Mouse (Mus musculus) neural tube, embryonic 15.5 days (tissue): Measurements from ENCODE around the gene Cacna1c. TPM values are rescaled to one million over a fixed set of nuclear protein-coding genes. Genes with fewer than 3 reads are reported as not detected.

Experiments used
- ATAC-seq: fragments of 200-750 bp; cut with Nextera tagmentation; 2 replicates; pipeline ENCODE4 v1.8.0; 2017; ENCODE audit warnings: mild to moderate bottlenecking, moderate TSS enrichment, moderate library complexity; ENCODE audit not compliant: low FRiP score
- H3K27ac ChIP-seq: fragments of 300-500 bp; sonication (generic); replicated peaks from 2 replicates; pipeline ENCODE4 v1.5.1; 2015; ENCODE audit warnings: mild to moderate bottlenecking, inconsistent platforms
- H3K27me3 ChIP-seq: fragments of 300-500 bp; sonication (generic); replicated peaks from 2 replicates; pipeline ENCODE4 v1.6.1; 2015; ENCODE audit warnings: inconsistent platforms
- H3K36me3 ChIP-seq: fragments of 300-500 bp; sonication (generic); 2 replicates; pipeline ENCODE4 v1.6.1; 2015; ENCODE audit warnings: inconsistent platforms
- H3K4me1 ChIP-seq: fragments of 300-500 bp; sonication (generic); 2 replicates; pipeline ENCODE4 v1.6.1; 2015; ENCODE audit warnings: inconsistent platforms
- H3K4me2 ChIP-seq: fragments of 300-500 bp; sonication (generic); 2 replicates; pipeline ENCODE4 v1.6.1; 2015; ENCODE audit warnings: inconsistent platforms, mild to moderate bottlenecking, moderate library complexity
- H3K4me3 ChIP-seq: fragments of 300-500 bp; sonication (generic); replicated peaks from 2 replicates; pipeline ENCODE4 v1.5.1; 2015; ENCODE audit warnings: mild to moderate bottlenecking, inconsistent platforms
- H3K9ac ChIP-seq: fragments of 300-500 bp; sonication (generic); replicated peaks from 2 replicates; pipeline ENCODE4 v1.6.1; 2015; ENCODE audit warnings: mild to moderate bottlenecking, inconsistent platforms
- H3K9me3 ChIP-seq: fragments of 300-500 bp; sonication (generic); replicated peaks from 2 replicates; pipeline ENCODE4 v1.6.1; 2016; ENCODE audit warnings: inconsistent platforms
- whole genome bisulfite sequencing: fragments of 180-500 bp; shearing (Covaris S2); methylation state at CpG from one replicate; pipeline ENCODE4 v1.1.7; 2015; ENCODE audit warnings: mixed read lengths; 5-methylcytosine and 5-hydroxymethylcytosine counted together
- polyA plus RNA-seq: library from polyadenylated mRNA; unstranded; fragments of >200 nt; fragmentation: Nextera tagmentation; extraction: Ambion mirVana; gene quantifications from 2 replicates; pipeline ENCODE4 v1.2.1, GENCODE M21; 2015

The Cacna1c gene
- polyA plus RNA-seq, 1 experiment from 2014 or later = 7.4 TPM

DNA sequence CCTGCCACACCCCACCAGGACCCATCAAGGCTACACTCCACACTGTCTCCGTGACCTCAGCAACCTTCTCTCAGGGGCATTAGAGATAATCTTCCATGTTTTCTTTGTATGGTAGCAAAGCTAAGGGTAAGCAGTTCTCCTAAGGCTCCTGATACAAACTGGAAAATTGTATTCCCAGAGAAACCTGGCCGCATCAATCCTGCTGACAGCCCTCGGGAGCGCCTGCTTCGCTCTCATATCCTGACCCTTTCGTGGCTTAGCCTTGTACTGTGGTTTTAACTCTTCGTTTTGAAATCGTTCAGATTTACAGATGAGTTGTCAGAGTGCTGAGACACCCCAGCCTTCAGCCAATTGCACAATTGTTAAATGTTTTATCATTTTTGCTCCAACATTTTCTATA lies 309.2 kb downstream of the Cacna1c start:
- Histone ChIP-seq H3K9me3 (no peaks in the 10 kb centered on the region), H3K4me2 (no peak overlapping the region), H3K9ac (no peak overlapping the region), H3K4me3 (no peak overlapping the region), H3K36me3 (no peaks in the 10 kb centered on the region), H3K27ac (no peak overlapping the region), H3K4me1 (peaks cover 7% of the 10 kb centered on the region; the same call in 1 of the 2 replicates), H3K27me3 (no peaks in the 10 kb centered on the region)
- 84% methylated on average over 8 of the region's 8 CpGs for WGBS
- no peak for ATAC-seq

DNA sequence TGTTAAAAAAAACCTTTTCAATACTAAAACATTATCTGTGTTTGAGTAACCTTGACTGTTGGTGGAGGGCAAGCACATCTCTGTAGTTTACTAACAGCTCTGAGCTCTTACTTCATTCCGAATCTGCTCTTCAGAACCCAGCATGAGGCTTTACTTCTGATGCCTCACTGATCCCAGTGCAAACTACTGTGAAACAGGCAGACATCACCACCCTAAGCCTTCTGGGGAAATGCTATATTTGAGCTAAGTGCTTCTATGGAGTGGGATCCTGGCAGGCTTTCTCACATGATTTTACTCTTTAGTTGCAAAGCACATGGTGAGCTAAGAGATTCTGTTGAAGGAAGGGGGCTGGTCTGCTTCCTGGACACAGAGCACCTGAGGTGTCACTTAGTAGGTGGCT lies 311.3 kb downstream of the Cacna1c start:
- no peak overlapping the region for H3K27ac ChIP-seq
- 60% methylated on average over 1 of the region's 1 CpGs for WGBS
- H3K36me3 ChIP-seq = no peaks in the 10 kb centered on the region

DNA sequence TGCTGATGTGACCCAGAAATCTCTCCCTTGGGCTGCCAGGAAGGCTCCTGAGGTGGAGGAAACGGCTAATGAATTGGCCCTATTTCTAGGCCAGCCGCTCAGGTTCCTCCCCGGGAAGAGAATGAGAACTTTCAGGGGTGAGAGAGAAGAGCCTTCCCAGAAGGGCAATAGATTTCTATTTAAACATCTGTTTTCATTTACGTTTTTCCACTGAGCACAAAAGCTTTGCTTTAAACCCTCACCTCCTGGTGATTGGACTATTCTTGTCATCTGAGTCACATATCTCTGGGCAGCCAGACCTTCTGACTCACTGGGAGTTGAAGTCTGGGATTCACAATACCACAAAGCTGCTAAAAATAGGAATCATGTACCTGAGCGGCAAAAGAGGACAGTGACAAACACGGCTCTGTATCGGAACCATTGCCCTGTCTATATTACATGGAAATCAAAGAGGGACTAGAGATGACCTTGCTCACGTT lies 312.1 kb downstream of the Cacna1c start:
- Histone ChIP-seq H3K4me2 (no peak overlapping the region), H3K27ac (no peak overlapping the region), H3K9ac (no peak overlapping the region), H3K4me3 (no peak overlapping the region), H3K27me3 (no peaks in the 10 kb centered on the region), H3K9me3 (no peaks in the 10 kb centered on the region), H3K36me3 (no peaks in the 10 kb centered on the region), H3K4me1 (peaks cover 7% of the 10 kb centered on the region; the same call in 1 of the 2 replicates)
- ATAC-seq = no peak
- WGBS = 66% methylated on average over 8 of the region's 8 CpGs

More for the DNA sequence above, 311.3 kb downstream of the Cacna1c start:
- peaks cover 7% of the 10 kb centered on the region; the same call in 1 of the 2 replicates for H3K4me1 ChIP-seq
- no peak for ATAC-seq
- no peak overlapping the region for H3K4me2 ChIP-seq
- H3K4me3 ChIP-seq = no peak overlapping the region
- H3K9ac ChIP-seq = no peak overlapping the region
- H3K27me3 ChIP-seq = no peaks in the 10 kb centered on the region
- no peaks in the 10 kb centered on the region for H3K9me3 ChIP-seq

DNA sequence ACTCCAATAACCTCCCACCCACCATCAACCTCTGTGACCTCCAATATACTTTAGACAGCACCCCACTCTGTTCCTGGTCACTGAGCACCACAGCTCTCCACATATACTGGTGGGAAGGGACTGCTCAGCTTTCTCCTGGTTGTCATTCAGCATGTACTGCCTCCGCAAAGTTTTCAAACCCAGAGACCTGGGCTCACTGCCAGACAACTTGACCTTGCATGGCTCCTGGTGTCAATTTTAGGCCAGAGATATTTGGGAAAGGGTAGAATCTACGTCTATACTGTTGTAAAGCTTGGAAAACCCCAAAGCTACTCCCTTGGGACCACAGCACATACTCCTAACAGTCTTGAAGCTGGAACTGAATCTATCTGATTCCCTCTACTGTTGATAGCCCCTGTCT lies 320.0 kb downstream of the Cacna1c start:
- H3K9ac ChIP-seq = no peak overlapping the region
- no peaks in the 10 kb centered on the region for H3K27me3 ChIP-seq
- 74% methylated on average over 2 of the region's 2 CpGs for WGBS
- no peaks in the 10 kb centered on the region for H3K36me3 ChIP-seq
- H3K4me1 ChIP-seq = no peaks in the 10 kb centered on the region
- no peak overlapping the region for H3K4me3 ChIP-seq
- H3K27ac ChIP-seq = no peak overlapping the region
- no peaks in the 10 kb centered on the region for H3K9me3 ChIP-seq
- ATAC-seq = no peak
- H3K4me2 ChIP-seq = no peak overlapping the region

DNA sequence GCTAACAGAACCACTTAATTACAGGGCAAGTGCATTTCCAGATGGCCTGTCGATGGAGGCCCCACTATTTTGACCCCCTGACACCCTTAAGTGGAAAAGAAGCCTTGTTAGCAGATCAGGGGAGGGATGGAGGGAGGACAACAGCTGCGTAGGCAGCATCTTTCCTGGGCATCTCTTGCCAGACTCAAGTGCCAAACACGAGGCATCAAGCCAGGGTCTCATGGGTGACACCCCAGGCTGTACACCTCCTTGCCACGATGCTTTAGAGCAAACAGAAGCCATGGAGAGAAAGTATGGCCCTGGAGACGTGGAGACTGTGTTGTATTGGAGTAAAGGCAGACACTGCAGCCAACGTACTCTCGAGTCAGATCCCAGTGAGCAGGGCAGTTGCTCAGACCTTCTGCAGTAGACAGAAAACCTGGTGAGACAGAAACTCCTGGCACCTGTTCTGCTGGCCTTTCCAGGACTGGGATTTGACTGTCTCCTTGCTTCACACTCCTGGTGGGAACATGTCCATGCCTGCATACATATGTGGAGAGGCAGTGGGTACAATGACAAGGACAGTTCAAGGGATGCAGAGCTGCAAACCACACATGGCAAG lies 325.9 kb downstream of the Cacna1c start:
- H3K9ac ChIP-seq = no peak overlapping the region
- peaks cover 11% of the 10 kb centered on the region for H3K4me1 ChIP-seq
- H3K4me2 ChIP-seq = no peak overlapping the region
- H3K27ac ChIP-seq = no peak overlapping the region
- H3K36me3 ChIP-seq = no peaks in the 10 kb centered on the region
- H3K9me3 ChIP-seq = no peaks in the 10 kb centered on the region
- no peak for ATAC-seq
- H3K27me3 ChIP-seq = no peaks in the 10 kb centered on the region
- 67% methylated on average over 7 of the region's 7 CpGs for WGBS
- H3K4me3 ChIP-seq = no peak overlapping the region

DNA sequence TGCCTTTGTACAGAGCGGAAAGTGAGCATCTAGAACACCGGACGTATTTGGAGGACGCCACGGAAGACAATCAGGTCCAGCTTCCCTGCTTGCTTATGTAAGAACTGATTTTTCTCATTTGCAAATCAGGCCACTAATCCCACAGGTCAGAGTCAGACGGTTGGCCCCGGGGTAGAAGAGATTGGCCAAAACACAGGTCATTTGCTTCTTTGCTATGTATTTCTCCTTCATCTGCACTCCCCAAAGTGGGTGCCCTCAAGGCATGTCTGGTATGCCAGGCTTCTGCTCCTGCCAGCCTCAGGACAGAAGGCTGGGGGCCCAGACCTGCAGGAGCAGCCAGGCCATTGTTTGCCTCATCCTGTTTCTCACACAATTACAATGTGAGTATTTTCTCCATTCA lies 328.8 kb downstream of the Cacna1c start:
- no peaks in the 10 kb centered on the region for H3K27me3 ChIP-seq
- WGBS = 85% methylated on average over 7 of the region's 7 CpGs
- no peak overlapping the region for H3K9ac ChIP-seq
- H3K4me1 ChIP-seq = peaks cover 11% of the 10 kb centered on the region
- no peaks in the 10 kb centered on the region for H3K36me3 ChIP-seq
- H3K4me2 ChIP-seq = no peak overlapping the region
- no peak overlapping the region for H3K27ac ChIP-seq
- H3K4me3 ChIP-seq = no peak overlapping the region
- no peak for ATAC-seq
- H3K9me3 ChIP-seq = no peaks in the 10 kb centered on the region

DNA sequence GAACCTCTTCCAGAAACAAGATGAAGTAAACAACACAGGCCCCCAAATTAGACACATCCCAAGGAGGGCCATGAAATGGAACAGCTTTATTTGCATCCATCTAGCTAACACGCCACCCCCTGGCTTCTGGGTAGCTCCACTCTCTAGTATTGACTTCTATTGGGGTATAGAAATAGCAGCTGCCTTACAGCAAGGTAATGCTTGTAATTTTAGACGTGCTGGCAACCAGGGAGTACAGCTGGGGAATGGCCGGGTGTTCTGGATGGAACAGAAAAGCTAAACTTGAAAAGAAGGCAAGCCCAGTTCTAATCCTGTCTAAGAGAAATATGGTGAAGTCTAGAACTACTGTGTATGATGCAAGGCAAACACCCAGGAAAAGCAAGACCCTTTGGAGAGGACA lies 329.3 kb downstream of the Cacna1c start:
- peaks cover 11% of the 10 kb centered on the region for H3K4me1 ChIP-seq
- 66% methylated on average over 3 of the region's 3 CpGs for WGBS
- no peak for ATAC-seq
- no peaks in the 10 kb centered on the region for H3K27me3 ChIP-seq
- no peaks in the 10 kb centered on the region for H3K36me3 ChIP-seq
- H3K9me3 ChIP-seq = no peaks in the 10 kb centered on the region
- H3K4me2 ChIP-seq = no peak overlapping the region
- H3K4me3 ChIP-seq = no peak overlapping the region
- H3K9ac ChIP-seq = no peak overlapping the region
- H3K27ac ChIP-seq = no peak overlapping the region

DNA sequence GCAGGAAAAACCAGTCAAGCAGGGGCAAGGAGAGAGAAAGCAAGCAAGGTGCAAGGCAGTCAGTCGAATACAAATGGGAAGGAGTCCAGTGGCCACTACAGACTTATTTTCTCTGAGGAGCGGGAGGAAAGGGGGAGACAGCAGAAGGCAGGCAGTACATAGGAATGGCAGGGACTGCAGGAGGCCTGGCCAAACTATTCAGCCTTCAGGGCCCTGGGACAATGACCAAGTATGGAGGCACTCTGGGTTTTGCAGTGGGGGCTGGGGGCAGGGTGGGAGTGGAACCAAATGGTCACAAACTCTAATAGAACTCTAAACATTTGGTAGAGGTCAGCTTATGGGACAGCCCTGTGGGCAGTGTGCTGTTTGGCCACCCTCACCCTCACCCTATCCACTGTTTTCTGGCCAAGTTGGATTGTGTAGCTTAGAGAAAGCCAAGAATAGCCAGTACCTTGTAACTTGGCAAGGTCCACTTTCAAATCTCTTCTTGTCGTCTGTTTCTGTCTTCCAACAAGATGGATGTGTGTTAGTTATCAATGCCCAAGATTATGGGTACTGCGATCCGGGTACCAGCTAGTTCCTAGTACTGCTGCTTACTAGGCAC lies 330.3 kb downstream of the Cacna1c start:
- Histone ChIP-seq H3K27me3 (no peaks in the 10 kb centered on the region), H3K9ac (no peak overlapping the region), H3K4me1 (peaks cover 10% of the 10 kb centered on the region), H3K27ac (no peak overlapping the region), H3K4me2 (no peak overlapping the region), H3K9me3 (no peaks in the 10 kb centered on the region), H3K4me3 (no peak overlapping the region), H3K36me3 (no peaks in the 10 kb centered on the region)
- no peak for ATAC-seq
- WGBS = 83% methylated on average over 5 of the region's 5 CpGs

DNA sequence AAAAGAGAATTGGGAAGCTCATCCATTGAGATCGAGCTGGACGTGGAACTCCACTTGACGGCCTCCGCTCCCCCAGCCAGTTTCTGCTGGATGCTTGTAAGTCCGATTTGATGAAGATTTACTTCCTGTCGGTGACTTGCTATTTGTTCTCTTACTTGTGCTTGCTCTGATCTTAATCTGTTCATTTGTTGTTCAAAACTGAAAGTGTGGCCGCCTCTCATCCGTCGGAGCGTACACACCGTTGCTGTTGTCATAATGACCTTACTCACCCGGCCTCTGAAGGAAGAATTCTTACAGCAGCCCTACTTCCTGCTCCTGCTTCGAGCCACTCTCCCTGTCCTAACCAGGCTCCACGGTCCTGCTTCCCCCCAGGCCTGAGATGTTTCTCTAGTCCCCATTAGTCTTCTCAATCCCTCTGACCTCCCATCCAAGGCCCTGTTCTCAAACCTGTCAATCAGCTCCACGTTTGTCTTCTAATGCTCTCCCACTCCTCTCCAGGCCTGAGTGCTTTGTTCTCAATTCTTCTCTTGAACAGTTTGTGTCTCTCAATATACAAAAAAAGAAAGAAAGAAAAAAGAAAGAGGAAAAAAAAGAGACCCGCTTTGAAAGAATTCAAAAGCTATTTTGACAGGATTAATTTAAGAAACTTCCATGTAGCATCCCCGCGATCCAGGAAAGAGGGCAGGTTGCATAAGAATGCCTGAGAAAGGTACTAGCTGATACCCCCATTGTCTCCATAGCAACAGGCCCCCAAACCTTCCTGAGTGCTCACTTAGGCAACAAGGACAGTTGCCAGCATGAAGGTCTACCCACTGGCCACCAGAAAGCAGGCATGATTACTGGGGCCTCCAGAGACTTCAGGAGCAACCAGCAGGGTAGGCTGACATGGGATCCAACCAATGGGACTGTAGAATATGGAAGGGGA lies 331.3 kb downstream of the Cacna1c start:
- Histone ChIP-seq H3K27me3 (no peaks in the 10 kb centered on the region), H3K9ac (no peak overlapping the region), H3K9me3 (no peaks in the 10 kb centered on the region), H3K27ac (no peak overlapping the region), H3K4me1 (peaks cover 8% of the 10 kb centered on the region), H3K36me3 (no peaks in the 10 kb centered on the region), H3K4me2 (no peak overlapping the region), H3K4me3 (no peak overlapping the region)
- 75% methylated on average over 18 of the region's 18 CpGs for WGBS
- ATAC-seq = no peak

DNA sequence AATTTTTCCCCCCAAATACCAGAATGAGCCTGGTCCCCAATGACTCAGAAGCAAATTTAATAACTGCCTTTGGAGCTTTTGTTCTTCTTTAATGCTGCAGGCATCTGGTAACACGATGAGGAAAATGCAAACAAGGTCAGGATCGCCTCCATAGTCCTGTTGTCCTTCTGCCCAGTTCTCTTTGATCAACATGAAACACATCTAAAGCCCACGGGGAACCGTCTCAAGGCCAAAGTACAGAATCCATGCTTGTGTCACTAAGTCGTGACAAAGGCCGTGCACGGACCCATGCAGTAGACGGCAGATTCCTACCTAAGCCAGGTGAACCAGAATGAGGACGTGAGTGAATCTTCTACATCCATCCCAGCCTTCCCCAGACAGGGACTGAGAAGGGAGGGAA lies 333.5 kb downstream of the Cacna1c start:
- no peak overlapping the region for H3K4me2 ChIP-seq
- WGBS = 91% methylated on average over 9 of the region's 9 CpGs
- ATAC-seq = no peak

DNA sequence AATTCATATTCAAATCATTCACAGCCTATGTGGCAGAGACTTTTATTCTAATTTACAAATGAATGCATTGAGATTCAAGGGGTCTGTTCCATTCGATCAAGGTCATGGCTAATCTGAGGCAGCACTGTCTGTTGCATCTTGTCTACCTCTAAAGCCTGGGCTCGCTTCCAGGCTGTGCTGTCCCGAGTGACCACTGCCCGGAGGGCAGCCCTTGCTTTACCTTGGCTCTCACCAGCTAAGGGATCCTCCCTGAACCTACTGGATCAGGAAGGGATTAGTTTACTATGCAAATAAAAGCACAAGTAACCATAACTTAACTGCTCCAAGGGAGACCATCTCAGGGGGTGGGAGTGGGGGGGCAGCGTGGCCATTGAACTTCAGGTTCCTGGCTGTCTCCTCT lies 334.1 kb downstream of the Cacna1c start:
- 73% methylated on average over 5 of the region's 5 CpGs for WGBS
- ATAC-seq = no peak

More for the DNA sequence above, 333.5 kb downstream of the Cacna1c start:
- H3K9me3 ChIP-seq = no peaks in the 10 kb centered on the region
- H3K36me3 ChIP-seq = no peaks in the 10 kb centered on the region
- no peaks in the 10 kb centered on the region for H3K27me3 ChIP-seq
- no peak overlapping the region for H3K27ac ChIP-seq
- no peak overlapping the region for H3K4me3 ChIP-seq
- no peak overlapping the region for H3K9ac ChIP-seq
- peaks cover 6% of the 10 kb centered on the region for H3K4me1 ChIP-seq

More for the DNA sequence above, 334.1 kb downstream of the Cacna1c start:
- H3K27ac ChIP-seq = no peak overlapping the region
- no peaks in the 10 kb centered on the region for H3K27me3 ChIP-seq
- H3K36me3 ChIP-seq = no peaks in the 10 kb centered on the region
- H3K4me1 ChIP-seq = 0 out of 2 replicates have a peak, but pooled peaks cover under 1% of the 10 kb centered on the region
- H3K9ac ChIP-seq = no peak overlapping the region
- H3K4me2 ChIP-seq = no peak overlapping the region
- no peaks in the 10 kb centered on the region for H3K9me3 ChIP-seq
- no peak overlapping the region for H3K4me3 ChIP-seq
